Mouse (Mus musculus) small intestine, adult 2 months (tissue): ENCODE data around the gene Prkag1.

Experiments used
- CTCF ChIP-seq: fragments of 200-500 bp; IDR thresholded peaks from 2 replicates; pipeline ENCODE4 v1.5.1; 2012; ENCODE audit warnings: low read depth, mild to moderate bottlenecking, control low read depth, inconsistent platforms, low read length, moderate library complexity, mixed read lengths; ENCODE audit not compliant: insufficient replicate concordance, insufficient read length; ENCODE audit errors: extremely low read depth
- POLR2A ChIP-seq: fragments of 200-500 bp; IDR thresholded peaks from 2 replicates; pipeline ENCODE4 v1.6.1; 2012; ENCODE audit warnings: low read depth, mild to moderate bottlenecking, control low read depth, inconsistent platforms, low read length, moderate library complexity

GRCm38 (mm10) chr15:98781166-98781565, 50.2 kb downstream of the Prkag1 start:
- TF ChIP-seq CTCF (no peak), POLR2A (no peak)
